Mouse (Mus musculus) spleen, postnatal 4 days (tissue): Measurements from ENCODE around the gene Tnfrsf18.

Source experiments
- DNase-seq, 2 experiments: peaks; one replicate each; pipeline ENCODE4 v3.0.0; 2022; ENCODE audit warnings: low spot score in 2 of 2

Gene Tnfrsf18

DNA sequence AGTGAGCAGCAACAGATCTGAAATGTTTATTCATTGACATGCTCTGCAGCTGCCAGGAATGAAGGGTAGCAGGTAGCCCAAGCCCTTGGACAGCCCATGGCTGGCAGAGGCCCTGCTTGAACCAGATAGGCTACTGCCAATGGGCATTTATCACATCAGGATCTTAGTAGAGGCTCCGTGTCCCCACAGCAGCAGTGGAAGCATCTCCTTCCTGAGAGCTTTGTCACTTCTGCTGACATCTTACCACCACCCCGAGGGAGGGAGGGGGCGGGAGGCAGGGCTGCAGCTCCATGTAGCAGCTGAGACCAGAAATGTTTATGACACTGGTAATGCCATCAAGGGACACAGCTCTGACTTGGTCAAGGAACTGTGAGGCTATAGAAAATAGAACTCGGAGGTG lies 6.9 kb downstream of the Tnfrsf18 start:
- no peak for DNase-seq

GRCm38 (mm10) chr4:156033476-156034119 lies 7.6 kb downstream of the Tnfrsf18 start:
- DNase-seq = peak; percentile 51 to 76

- no peak for DNase-seq
These were observed 8.3 kb downstream of the Tnfrsf18 start for GRCm38 (mm10) chr4:156034301-156034700.

GRCm38 (mm10) chr4:156034901-156035300 lies 8.9 kb downstream of the Tnfrsf18 start:
- peak in 1 of 2 experiments; percentile 67 for DNase-seq

GRCm38 (mm10) chr4:156044754-156045153 lies 18.8 kb downstream of the Tnfrsf18 start:
- no peak for DNase-seq

GRCm38 (mm10) chr4:156049779-156050178 lies 23.8 kb downstream of the Tnfrsf18 start:
- no peak for DNase-seq

DNA sequence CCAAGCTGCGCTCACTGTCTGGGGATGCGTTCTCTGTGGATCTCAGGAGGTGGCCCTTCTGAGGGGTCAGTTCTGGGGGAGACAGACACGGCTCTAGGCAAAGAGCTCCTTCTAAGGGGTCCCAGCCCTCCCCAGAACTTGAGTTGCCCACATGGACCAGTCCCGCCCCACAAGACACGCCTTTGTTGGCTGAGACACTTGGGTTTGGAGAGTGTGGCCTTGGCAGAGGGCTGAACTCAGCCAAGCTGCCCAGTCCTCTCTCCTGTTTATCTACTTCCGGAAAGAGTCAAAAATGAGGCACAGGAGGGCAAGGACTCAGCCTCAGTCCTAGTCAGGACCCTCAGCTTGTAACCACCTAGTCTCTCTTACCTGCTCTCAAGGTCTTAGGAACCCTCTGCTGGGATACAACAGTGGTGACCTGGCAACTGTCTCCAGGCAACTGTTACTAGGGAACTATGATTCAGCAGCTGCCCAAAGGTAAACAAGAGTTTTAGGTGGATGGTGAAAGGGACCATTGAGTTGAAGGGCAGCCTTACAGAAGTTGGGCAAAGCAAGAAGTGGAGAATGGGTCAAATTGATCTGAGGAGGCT lies 24.5 kb downstream of the Tnfrsf18 start:
- no peak for DNase-seq

GRCm38 (mm10) chr4:156053113-156053512 lies 27.1 kb downstream of the Tnfrsf18 start:
- DNase-seq = no peak

DNA sequence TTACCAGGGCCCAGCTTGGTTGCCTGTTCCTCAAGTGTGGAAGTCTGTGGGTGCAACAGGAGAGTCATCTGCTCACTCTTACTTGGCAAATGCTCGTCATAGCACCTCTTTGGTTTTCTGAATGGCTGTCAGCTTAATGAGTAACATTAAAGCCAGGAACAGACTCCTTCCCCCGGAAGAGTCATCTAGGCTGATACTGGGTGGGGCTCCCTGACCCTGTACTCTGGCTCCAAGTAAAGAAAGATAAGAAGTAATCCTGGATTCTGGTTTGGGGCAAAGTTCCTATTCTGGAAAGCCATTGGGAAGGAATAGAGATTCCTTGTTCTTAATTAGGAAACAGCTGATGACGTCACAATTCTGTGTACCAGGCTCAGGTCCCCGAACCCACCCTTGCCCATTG lies 28.2 kb downstream of the Tnfrsf18 start:
- DNase-seq = no peak

DNA sequence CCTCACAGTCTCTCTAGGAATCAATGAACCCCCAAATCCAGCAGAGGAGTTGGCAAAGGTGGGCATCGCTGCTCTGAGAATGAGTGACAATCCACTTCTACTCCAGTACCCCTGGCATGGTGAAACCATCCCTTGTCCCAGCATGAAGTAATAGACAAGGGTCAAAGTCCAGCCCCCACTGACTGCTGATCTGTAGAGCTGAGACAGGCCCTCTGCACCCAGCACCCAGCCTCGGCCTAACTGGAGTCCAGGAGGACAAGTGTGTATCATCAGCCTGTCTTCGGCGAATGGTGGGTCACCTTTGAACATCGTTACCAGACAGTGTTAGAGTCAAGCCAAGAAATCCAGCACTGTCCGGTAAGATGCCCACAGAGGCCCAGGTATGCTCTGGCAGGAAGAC lies 28.6 kb downstream of the Tnfrsf18 start:
- DNase-seq = no peak

GRCm38 (mm10) chr4:156055173-156055572 lies 29.2 kb downstream of the Tnfrsf18 start:
- no peak for DNase-seq

DNA sequence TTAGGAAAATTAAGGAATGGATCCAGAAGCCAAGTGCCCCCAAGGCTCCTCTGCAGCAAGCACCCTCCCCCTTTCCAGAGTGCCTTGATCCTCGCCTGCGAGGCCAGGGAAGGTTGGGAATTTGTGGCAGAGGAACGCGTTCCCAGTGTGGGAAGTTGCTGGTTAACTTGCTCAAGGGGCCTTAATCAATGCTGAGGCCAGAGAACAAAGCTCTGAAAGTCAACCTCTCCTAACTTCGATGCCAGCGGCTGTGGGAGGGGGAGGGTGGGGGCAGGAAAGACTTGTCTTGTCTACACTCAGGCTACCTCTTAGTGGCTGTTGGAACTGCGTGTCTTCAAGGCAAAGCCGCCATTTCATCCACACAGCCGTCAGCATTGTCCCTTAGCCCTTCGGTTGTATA lies 31.7 kb downstream of the Tnfrsf18 start:
- no peak for DNase-seq

DNA sequence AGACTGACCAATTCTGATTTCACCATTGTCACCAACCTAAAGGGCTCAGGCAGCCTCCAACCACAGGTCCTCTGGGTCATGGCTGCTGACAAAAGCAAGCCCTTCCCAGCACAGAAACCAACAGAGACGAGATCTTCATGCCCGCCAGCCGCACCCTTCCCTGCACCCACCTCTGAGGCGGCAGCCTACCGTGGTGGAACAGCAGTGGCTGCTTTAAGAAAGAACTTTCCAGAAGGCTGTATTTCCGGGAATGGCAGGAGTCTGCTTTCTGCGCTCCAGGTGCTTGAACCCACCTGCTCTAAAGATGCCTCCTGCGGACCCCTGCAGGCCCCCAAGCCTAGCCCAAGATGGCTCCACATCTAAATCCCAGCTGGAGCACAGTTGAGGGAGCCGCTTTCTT lies 32.9 kb downstream of the Tnfrsf18 start:
- no peak for DNase-seq

GRCm38 (mm10) chr4:156059261-156059660 lies 33.3 kb downstream of the Tnfrsf18 start, which contains the start of gene Ttll10:
Gene Ttll10, minus strand, starts transcription at chr4:156059414.
- DNase-seq = no peak

DNA sequence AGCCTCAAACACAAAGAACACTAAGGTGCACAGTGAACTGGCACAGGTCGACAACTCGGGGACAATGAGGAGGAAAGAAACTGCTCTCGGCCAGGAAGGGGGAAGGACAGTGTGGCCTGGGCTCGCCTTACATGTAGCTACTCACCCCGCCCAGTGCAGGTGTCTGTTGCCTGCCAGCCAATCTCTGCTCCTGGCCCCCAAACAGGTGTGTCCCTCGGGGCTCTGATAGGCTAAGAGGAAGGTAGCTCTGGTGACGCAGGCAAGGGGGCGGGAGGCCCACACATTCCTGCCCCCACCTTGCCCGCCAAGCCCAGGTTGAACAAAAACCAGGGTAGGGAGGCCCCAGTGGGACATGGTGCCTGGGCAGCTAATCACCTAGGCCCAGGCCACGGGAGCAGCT lies 33.7 kb downstream of the Tnfrsf18 start:
- no peak for DNase-seq

- no peak for DNase-seq
These were observed 38.0 kb downstream of the Tnfrsf18 start for GRCm38 (mm10) chr4:156063861-156064509.

DNA sequence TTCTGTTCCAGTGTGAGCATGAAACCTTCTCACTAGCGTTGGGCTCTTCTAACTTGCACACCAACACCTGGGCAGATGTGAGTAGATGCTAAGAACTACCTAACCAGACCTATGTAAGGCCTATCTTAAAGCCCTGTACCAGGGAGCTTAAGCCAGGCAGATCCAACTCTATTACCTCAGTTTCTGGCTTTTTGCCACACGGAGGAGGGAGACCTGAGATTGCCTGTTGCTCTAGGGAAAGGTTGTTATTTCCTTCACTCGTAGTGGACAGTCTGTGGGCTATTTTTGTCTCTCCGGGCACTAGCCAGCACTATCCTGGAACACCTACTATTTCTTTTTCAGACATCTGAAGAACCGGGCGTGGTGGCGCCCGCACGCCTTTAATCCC lies 38.5 kb downstream of the Tnfrsf18 start:
- no peak for DNase-seq

- no peak for DNase-seq
These were observed 39.4 kb downstream of the Tnfrsf18 start for GRCm38 (mm10) chr4:156065156-156065894.

- no peak for DNase-seq
These were observed 41.4 kb downstream of the Tnfrsf18 start for GRCm38 (mm10) chr4:156067256-156067949.

DNA sequence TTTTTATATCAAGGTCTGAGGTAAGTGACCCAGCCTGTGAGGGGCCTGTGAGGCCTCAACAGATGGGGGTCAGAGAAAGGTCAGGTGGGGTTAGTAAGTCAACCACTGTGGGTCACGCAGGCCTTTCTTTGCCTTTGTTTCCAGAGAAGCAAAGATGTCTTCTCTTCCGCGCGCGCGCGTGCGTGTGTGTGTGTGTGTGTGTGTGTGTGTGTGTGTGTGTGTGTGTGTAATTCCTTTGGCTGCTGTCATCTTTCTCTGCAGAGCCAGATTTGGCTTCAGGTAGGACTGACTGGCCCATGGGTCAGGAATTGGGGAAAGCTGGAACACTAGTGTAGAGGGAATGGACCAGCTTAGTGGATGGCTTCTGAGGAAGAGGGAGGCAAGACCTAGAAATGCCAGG lies 43.7 kb downstream of the Tnfrsf18 start:
- DNase-seq = no peak

DNA sequence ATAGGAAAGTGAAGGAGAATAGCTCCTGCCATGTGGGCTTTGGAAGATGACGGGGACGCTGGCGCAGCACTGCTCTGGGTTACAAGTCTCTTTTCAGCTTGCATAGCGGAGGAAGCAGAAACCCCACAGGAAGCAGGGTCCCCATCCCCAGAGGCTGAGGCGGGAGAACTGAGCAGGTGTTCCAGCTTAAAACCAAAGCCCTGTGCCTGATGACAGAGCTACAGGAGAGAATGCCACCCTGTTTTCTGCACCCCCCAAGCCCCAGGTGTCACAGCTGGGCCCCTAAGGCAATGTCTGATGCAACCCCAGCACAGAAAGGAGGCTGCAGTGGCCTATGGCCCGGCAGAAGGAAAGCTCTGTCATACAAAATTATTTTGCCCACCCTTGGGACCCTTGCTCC lies 44.3 kb downstream of the Tnfrsf18 start:
- DNase-seq = no peak

DNA sequence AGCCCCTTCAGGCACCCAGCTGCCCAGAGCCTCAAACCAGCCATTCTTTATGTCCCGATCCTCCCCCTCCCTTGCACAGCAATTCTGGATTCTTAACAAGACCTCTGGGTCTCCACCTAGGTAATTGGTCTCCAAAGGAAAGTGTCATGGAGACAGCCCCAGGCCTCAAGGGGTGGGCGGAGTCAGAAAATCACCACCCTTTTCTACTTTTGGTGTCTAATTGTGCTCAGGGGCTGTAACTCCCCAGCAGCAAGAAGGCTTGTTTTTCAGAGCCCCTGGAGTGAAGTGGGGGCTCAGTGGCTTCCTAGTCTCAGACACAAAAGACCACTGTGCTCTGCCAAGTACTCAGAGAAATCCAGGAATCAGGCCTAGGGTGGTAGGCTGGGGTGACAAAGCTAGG lies 44.8 kb downstream of the Tnfrsf18 start:
- no peak for DNase-seq
